Mouse (Mus musculus): ENCODE results near the gene Itprip. TPM values are rescaled to one million over a fixed set of nuclear protein-coding genes. Genes with fewer than 3 reads are reported as not detected.
"Not testable (repeated sequence)": the region's sequence is repeated elsewhere in the genome, so short reads cannot be mapped to it uniquely, and the experiment has no call there.

Itprip gene
- polyA plus RNA-seq, 1 experiment from 2014 or later, result 4.3 TPM

GRCm38 (mm10) chr19:47854796-47855783 is 64.0 kb downstream of the Itprip start, which contains the start of gene Gsto1:
Gene Gsto1, plus strand, starts transcription at chr19:47854970.
- WGBS (ENCODE audit: insufficient replicate concordance), result under 1% methylated on average over 60 of the region's 60 CpGs
- ATAC-seq (ENCODE audit: low read depth), result peak; percentile 91

GRCm38 (mm10) chr19:47853951-47854795 is 64.9 kb downstream of the Itprip start:
- WGBS (ENCODE audit: insufficient replicate concordance), result 32% methylated on average over 13 of the region's 13 CpGs
- H3K36me3 ChIP-seq (ENCODE audit: control insufficient read depth, insufficient read depth), result peaks cover under 1% of the 10 kb centered on the region; the same call in 1 of the 2 replicates
- no peak overlapping the region for H3K27ac ChIP-seq (ENCODE audit: low read length)
- peak overlapping the region; percentile 65; the same call in 1 of the 2 replicates for H3K9ac ChIP-seq (ENCODE audit: low read depth, low read length)
- H3K4me3 ChIP-seq (ENCODE audit: low read depth, low read length), result peak overlapping the region; percentile 69
- peak overlapping the region; percentile 94 for H3K4me2 ChIP-seq (ENCODE audit: low read depth, low read length)
- no peaks in the 10 kb centered on the region for H3K9me3 ChIP-seq (replicated peaks; ENCODE audit: control insufficient read depth, low read length)
- ATAC-seq (ENCODE audit: low read depth), result peak; percentile 39
- peaks cover 12% of the 10 kb centered on the region for H3K4me1 ChIP-seq (ENCODE audit: control insufficient read depth, low read depth, low read length)
- peaks cover 6% of the 10 kb centered on the region; the same call in 1 of the 2 replicates for H3K27me3 ChIP-seq (ENCODE audit: control insufficient read depth, insufficient read depth, low read depth, low read length)

More at GRCm38 (mm10) chr19:47854796-47855783, 64.0 kb downstream of the Itprip start, which contains the start of gene Gsto1:
- H3K4me3 ChIP-seq (ENCODE audit: low read depth, low read length), result peak within 1 kb of the TSS; percentile 69
- peaks cover 3% of the 10 kb centered on the region; the same call in 1 of the 2 replicates for H3K36me3 ChIP-seq (ENCODE audit: control insufficient read depth, insufficient read depth)
- H3K4me1 ChIP-seq (ENCODE audit: control insufficient read depth, low read depth, low read length), result peaks cover 12% of the 10 kb centered on the region
- no peaks in the 10 kb centered on the region for H3K9me3 ChIP-seq (replicated peaks; ENCODE audit: control insufficient read depth, low read length)
- H3K27me3 ChIP-seq (ENCODE audit: control insufficient read depth, insufficient read depth, low read depth, low read length), result peaks cover 6% of the 10 kb centered on the region; the same call in 1 of the 2 replicates
- peak within 1 kb of the TSS; percentile 65 for H3K9ac ChIP-seq (ENCODE audit: low read depth, low read length)
- H3K4me2 ChIP-seq (ENCODE audit: low read depth, low read length), result peak within 1 kb of the TSS; percentile 94
- H3K27ac ChIP-seq (ENCODE audit: low read length), result peak within 1 kb of the TSS; percentile 82

- Histone ChIP-seq H3K4me2 (ENCODE audit: low read depth, low read length) (no peak overlapping the region), H3K4me3 (ENCODE audit: low read depth, low read length) (no peak overlapping the region), H3K4me1 (ENCODE audit: control insufficient read depth, low read depth, low read length) (peaks cover 12% of the 10 kb centered on the region), H3K27me3 (ENCODE audit: control insufficient read depth, insufficient read depth, low read depth, low read length) (peaks cover 6% of the 10 kb centered on the region; the same call in 1 of the 2 replicates), H3K9ac (ENCODE audit: low read depth, low read length) (no peak overlapping the region), H3K27ac (ENCODE audit: low read length) (no peak overlapping the region), H3K36me3 (ENCODE audit: control insufficient read depth, insufficient read depth) (no peaks in the 10 kb centered on the region), H3K9me3 (replicated peaks; ENCODE audit: control insufficient read depth, low read length) (no peaks in the 10 kb centered on the region)
- ATAC-seq (ENCODE audit: low read depth), result no peak
- 66% methylated on average over 3 of the region's 3 CpGs for WGBS (ENCODE audit: insufficient replicate concordance)
These were observed 66.0 kb downstream of the Itprip start for GRCm38 (mm10) chr19:47853053-47853452.

- not testable (repeated sequence) for H3K4me3 ChIP-seq (ENCODE audit: low read depth, low read length); ATAC-seq (ENCODE audit: low read depth); H3K27me3 ChIP-seq (ENCODE audit: control insufficient read depth, insufficient read depth, low read depth, low read length); H3K4me2 ChIP-seq (ENCODE audit: low read depth, low read length); H3K9me3 ChIP-seq (replicated peaks; ENCODE audit: control insufficient read depth, low read length); H3K36me3 ChIP-seq (ENCODE audit: control insufficient read depth, insufficient read depth); H3K27ac ChIP-seq (ENCODE audit: low read length); H3K9ac ChIP-seq (ENCODE audit: low read depth, low read length)
- peaks cover 12% of the 10 kb centered on the region for H3K4me1 ChIP-seq (ENCODE audit: control insufficient read depth, low read depth, low read length)
- 61% methylated on average over 3 of the region's 3 CpGs for WGBS (ENCODE audit: insufficient replicate concordance)
These were observed 67.0 kb downstream of the Itprip start for GRCm38 (mm10) chr19:47852131-47852530.

- Histone ChIP-seq H3K36me3 (ENCODE audit: control insufficient read depth, insufficient read depth) (no peaks in the 10 kb centered on the region), H3K4me1 (ENCODE audit: control insufficient read depth, low read depth, low read length) (peaks cover 6% of the 10 kb centered on the region), H3K4me3 (ENCODE audit: low read depth, low read length) (no peak overlapping the region), H3K9ac (ENCODE audit: low read depth, low read length) (no peak overlapping the region), H3K4me2 (ENCODE audit: low read depth, low read length) (no peak overlapping the region), H3K27me3 (ENCODE audit: control insufficient read depth, insufficient read depth, low read depth, low read length) (peaks cover 6% of the 10 kb centered on the region; the same call in 1 of the 2 replicates), H3K9me3 (replicated peaks; ENCODE audit: control insufficient read depth, low read length) (no peaks in the 10 kb centered on the region), H3K27ac (ENCODE audit: low read length) (no peak overlapping the region)
- WGBS (ENCODE audit: insufficient replicate concordance), result 72% methylated on average over 3 of the region's 3 CpGs
- ATAC-seq (ENCODE audit: low read depth), result no peak
These were observed 69.4 kb downstream of the Itprip start for GRCm38 (mm10) chr19:47849735-47850134.

Small RNA genes within 50 kb of the gene (microRNA-seq; reads per million reads assigned to microRNA genes)
- gene Gm22240, result not detected

Other genes with a start within 250 kb of the Itprip start
- 0.06 and 0.08 TPM in 2 replicates for gene Col17a1, start 227.2 kb downstream of the Itprip start, polyA plus RNA-seq (2015; fragmentation: Nextera tagmentation; extraction: Ambion mirVana)
- gene Sfr1, start 187.6 kb downstream of the Itprip start, polyA plus RNA-seq (2015; fragmentation: Nextera tagmentation; extraction: Ambion mirVana), result 50.5 and 62.1 TPM in 2 replicates
- gene Gsto1, start 64.3 kb downstream of the Itprip start, polyA plus RNA-seq (2015; fragmentation: Nextera tagmentation; extraction: Ambion mirVana), result 123 and 134 TPM in 2 replicates
- gene Gsto2, start 53.8 kb downstream of the Itprip start, polyA plus RNA-seq (2015; fragmentation: Nextera tagmentation; extraction: Ambion mirVana), result 0.07 and 0.08 TPM in 2 replicates
- gene Cfap43, start within 50 bp of the Itprip start, polyA plus RNA-seq (2015; fragmentation: Nextera tagmentation; extraction: Ambion mirVana), result 0.01 TPM in 1 of 2 replicates, not detected in the other
- gene Cfap58, start 18.4 kb upstream of the Itprip start, polyA plus RNA-seq (2015; fragmentation: Nextera tagmentation; extraction: Ambion mirVana), result not detected in 2 replicates

Data from liver, embryonic 16.5 days (tissue).